Mouse (Mus musculus) CD4-positive, CD25-positive, alpha-beta regulatory T cell (primary cell): ENCODE measurements around the gene Neu3. TPM values are rescaled to one million over a fixed set of nuclear protein-coding genes. Genes with fewer than 3 reads are reported as not detected.

Source experiments
- polyA plus RNA-seq: library from polyadenylated mRNA; unstranded; fragments of 100-300 nt; shearing (Covaris generic); gene quantifications from one replicate; pipeline ENCODE4 v1.2.1, GENCODE M21; 2017

The Neu3 gene
- polyA plus RNA-seq: 19.9 TPM

DNA sequence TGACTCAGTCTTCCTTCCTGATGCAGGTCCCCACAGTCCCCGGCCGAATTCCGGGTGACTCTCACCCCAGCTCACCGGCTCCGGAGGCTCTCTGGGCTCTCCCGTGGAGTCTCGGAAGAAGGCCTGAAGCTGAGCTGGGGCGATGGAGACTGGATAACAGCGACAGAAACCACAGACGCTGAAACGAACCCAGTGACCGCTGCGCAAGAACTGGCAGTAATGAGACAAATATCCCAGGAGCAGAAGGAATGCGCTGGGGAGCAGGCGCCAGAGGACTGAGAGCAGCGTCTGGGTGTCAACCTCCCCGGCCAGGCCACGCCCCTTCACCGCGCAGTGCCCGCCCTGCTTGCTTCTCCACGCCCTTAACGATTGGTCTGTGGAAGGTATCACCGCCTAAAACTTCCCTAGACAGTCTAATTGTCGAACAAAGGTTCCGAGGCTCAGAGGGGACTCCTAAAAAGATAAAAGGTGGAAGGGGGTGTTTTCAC is at the start of gene Neu3:
Gene Neu3 (minus strand): TSS at position 335 of the 488 bp plus-strand sequence.

DNA sequence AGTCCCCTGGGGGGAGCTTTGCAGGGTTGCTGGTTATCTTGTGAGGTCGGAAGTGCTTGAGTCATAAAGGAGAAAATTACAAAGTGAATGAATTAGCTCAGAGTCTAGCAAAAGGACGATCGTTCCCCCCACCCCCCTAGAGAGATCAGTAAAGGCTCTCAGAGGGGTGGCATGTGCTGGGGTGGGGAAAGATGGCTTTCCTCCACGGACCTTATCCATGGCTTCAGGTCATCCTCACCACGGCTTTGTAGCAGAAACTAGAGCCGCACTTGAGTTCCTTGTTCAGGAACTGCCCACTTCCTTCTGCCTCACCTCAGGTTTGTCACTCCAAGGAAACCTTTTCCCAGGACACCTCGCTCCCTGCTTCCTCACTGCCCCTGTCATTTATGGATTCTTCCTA is 35.1 kb upstream of the Neu3 start, which contains the start of gene Spcs2:
Gene Spcs2 (minus strand): TSS at position 101 of the 400 bp plus-strand sequence.

DNA sequence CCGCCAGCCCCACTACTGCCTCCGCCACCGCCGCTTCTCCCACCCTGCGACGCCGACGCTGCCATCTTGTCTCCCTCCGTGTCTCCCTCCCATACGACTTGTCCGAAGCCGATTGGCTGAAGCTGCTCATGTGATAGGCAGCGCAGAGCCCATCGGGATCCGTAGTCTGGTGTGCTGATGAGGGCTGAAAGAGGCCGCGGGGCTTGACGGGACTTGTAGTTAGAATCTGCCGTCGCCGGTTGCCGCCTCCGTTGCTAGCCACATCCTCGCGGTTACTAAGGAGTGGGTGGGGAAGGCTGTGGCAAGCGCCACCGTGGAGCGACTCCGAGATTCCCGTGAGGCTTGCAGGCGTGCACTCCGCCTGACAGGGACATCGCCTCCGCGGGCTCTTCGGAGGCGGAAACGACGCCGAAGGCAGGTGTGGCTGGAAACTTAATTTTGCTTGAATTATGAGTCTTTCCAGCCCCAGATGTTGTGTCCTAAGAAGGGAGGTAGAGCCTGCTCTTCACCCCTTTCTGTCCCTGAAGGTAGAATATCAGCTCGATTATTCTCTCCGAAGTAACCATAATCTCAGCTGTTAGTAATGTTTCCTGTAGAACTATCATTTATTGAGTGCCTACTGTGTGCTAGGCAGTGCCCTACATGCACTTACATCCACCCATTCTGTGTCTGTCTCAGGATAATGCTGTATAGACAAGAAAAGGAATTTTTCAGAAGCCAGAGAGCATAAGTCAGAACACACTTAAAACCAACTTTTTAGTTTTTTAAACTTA is 30.8 kb upstream of the Neu3 start, which contains the start of gene Xrra1:
Gene Xrra1 (plus strand): TSS at position 304 of the 773 bp plus-strand sequence.

GRCm38 (mm10) chr7:99763207-99763606 is 65.0 kb downstream of the Neu3 start, which contains the start of gene Olfr521:
Olfr521 (plus strand) TSS chr7:99763507.

Other genes starting within 250 kb of the Neu3 start
- gene Tpbgl, start 201.3 kb downstream of the Neu3 start, polyA plus RNA-seq: 1.7 TPM
- gene Slco2b1, start 117.1 kb downstream of the Neu3 start, polyA plus RNA-seq: 0.34 TPM
- not detected for gene Olfr520, start 98.1 kb downstream of the Neu3 start, polyA plus RNA-seq
- not detected for gene Olfr521, start 64.9 kb downstream of the Neu3 start, polyA plus RNA-seq
- gene Xrra1, start 30.7 kb upstream of the Neu3 start, polyA plus RNA-seq: 0.17 TPM
- gene Spcs2, start 35.0 kb upstream of the Neu3 start, polyA plus RNA-seq: 453 TPM
- 11.7 TPM for gene Rnf169, start 152.0 kb upstream of the Neu3 start, polyA plus RNA-seq
- gene Chrdl2, start 177.8 kb upstream of the Neu3 start, polyA plus RNA-seq: not detected